Mouse (Mus musculus) ES-CJ7 (cell line): ENCODE measurements around the gene Tagln.

Source experiments
- DNase-seq: peaks from one replicate; pipeline ENCODE4 v3.0.0; 2011; ENCODE audit warnings: low read depth, low spot score

The Tagln gene

GRCm38 (mm10) chr9:45946182-45946871 is 10.5 kb upstream of the Tagln start:
- DNase-seq = no peak

GRCm38 (mm10) chr9:45945721-45946120 is 9.9 kb upstream of the Tagln start:
- no peak for DNase-seq

- DNase-seq = no peak
Observed at GRCm38 (mm10) chr9:45944506-45945400, 8.9 kb upstream of the Tagln start.

GRCm38 (mm10) chr9:45943628-45944505 is 8.0 kb upstream of the Tagln start:
- DNase-seq = no peak

- DNase-seq = no peak
Observed at GRCm38 (mm10) chr9:45942916-45943315, 7.1 kb upstream of the Tagln start.

GRCm38 (mm10) chr9:45942464-45942863 is 6.6 kb upstream of the Tagln start:
- DNase-seq = no peak

GRCm38 (mm10) chr9:45941329-45941888 is 5.6 kb upstream of the Tagln start:
- DNase-seq = peak; percentile 29

- DNase-seq = no peak
Observed at GRCm38 (mm10) chr9:45939794-45940193, 3.9 kb upstream of the Tagln start.

- DNase-seq = no peak
Observed at GRCm38 (mm10) chr9:45938952-45939637, 3.2 kb upstream of the Tagln start.

GRCm38 (mm10) chr9:45938088-45938487 is 2.2 kb upstream of the Tagln start:
- DNase-seq = no peak

- peak; percentile 71 for DNase-seq
Observed at GRCm38 (mm10) chr9:45936883-45937282, 1.0 kb upstream of the Tagln start.

- DNase-seq = no peak
Observed at GRCm38 (mm10) chr9:45932571-45933415, 3.1 kb downstream of the Tagln start.

GRCm38 (mm10) chr9:45931958-45932357 is 3.9 kb downstream of the Tagln start:
- no peak for DNase-seq

- DNase-seq = no peak
Observed at GRCm38 (mm10) chr9:45929285-45929684, 6.6 kb downstream of the Tagln start.

GRCm38 (mm10) chr9:45919895-45920294 is 16.0 kb downstream of the Tagln start:
- no peak for DNase-seq

GRCm38 (mm10) chr9:45917041-45917934 is 18.6 kb downstream of the Tagln start:
- DNase-seq = no peak

- DNase-seq = no peak
Observed at GRCm38 (mm10) chr9:45915659-45916058, 20.2 kb downstream of the Tagln start.

GRCm38 (mm10) chr9:45911673-45912072 is 24.2 kb downstream of the Tagln start:
- DNase-seq = peak; percentile 44

- no peak for DNase-seq
Observed at GRCm38 (mm10) chr9:45910995-45911394, 24.9 kb downstream of the Tagln start.
